Mouse (Mus musculus) liver, embryonic 13.5 days (tissue): ENCODE measurements at regions not wholly inside any gene's neighbourhood (a gene's known extent, or its start where the extent isn't known, plus 50 kb on each side); places are given as distances from the start of the nearest gene placed in this dataset.
A peak's percentile ranks its signal among the peaks of the same experiment; 100 is the strongest.

ENCODE experiments used
- ATAC-seq: fragments of 200-750 bp; cut with Nextera tagmentation; 2 replicates; pipeline ENCODE4 v1.8.0; 2017; ENCODE audit warnings: low read depth, mild to moderate bottlenecking, moderate number of reproducible peaks, moderate library complexity
- DNase-seq: peaks from one replicate; pipeline ENCODE4 v3.0.0; 2022
- H3K27ac ChIP-seq: fragments of 300-500 bp; sonication (generic); 2 replicates; pipeline ENCODE4 v1.5.1; 2015; ENCODE audit warnings: moderate library complexity, mild to moderate bottlenecking, inconsistent platforms
- H3K27me3 ChIP-seq: fragments of 300-500 bp; sonication (generic); 2 replicates; pipeline ENCODE4 v1.6.1; 2015; ENCODE audit warnings: mild to moderate bottlenecking, inconsistent platforms
- H3K36me3 ChIP-seq: fragments of 300-500 bp; sonication (generic); 2 replicates; pipeline ENCODE4 v1.6.1; 2015; ENCODE audit warnings: mild to moderate bottlenecking, inconsistent platforms
- H3K4me1 ChIP-seq: fragments of 300-500 bp; sonication (generic); replicated peaks from 2 replicates; pipeline ENCODE4 v1.6.1; 2015; ENCODE audit warnings: inconsistent platforms
- H3K4me2 ChIP-seq: fragments of 300-500 bp; sonication (generic); 2 replicates; pipeline ENCODE4 v1.6.1; 2015; ENCODE audit warnings: inconsistent platforms, mild to moderate bottlenecking, moderate library complexity
- H3K4me3 ChIP-seq: fragments of 300-500 bp; sonication (generic); replicated peaks from 2 replicates; pipeline ENCODE4 v1.5.1; 2015; ENCODE audit warnings: mild to moderate bottlenecking, inconsistent platforms
- H3K9ac ChIP-seq: fragments of 300-500 bp; sonication (generic); 2 replicates; pipeline ENCODE4 v1.6.1; 2015; ENCODE audit warnings: mild to moderate bottlenecking, inconsistent platforms
- H3K9me3 ChIP-seq: fragments of 300-500 bp; sonication (generic); replicated peaks from 2 replicates; pipeline ENCODE4 v1.6.1; 2016; ENCODE audit warnings: inconsistent platforms
- WGBS: fragments of 180-500 bp; shearing (Covaris S2); methylation state at CpG from one replicate; pipeline ENCODE4 v1.1.7; 2015; ENCODE audit not compliant: insufficient replicate concordance; 5-methylcytosine and 5-hydroxymethylcytosine counted together

DNA sequence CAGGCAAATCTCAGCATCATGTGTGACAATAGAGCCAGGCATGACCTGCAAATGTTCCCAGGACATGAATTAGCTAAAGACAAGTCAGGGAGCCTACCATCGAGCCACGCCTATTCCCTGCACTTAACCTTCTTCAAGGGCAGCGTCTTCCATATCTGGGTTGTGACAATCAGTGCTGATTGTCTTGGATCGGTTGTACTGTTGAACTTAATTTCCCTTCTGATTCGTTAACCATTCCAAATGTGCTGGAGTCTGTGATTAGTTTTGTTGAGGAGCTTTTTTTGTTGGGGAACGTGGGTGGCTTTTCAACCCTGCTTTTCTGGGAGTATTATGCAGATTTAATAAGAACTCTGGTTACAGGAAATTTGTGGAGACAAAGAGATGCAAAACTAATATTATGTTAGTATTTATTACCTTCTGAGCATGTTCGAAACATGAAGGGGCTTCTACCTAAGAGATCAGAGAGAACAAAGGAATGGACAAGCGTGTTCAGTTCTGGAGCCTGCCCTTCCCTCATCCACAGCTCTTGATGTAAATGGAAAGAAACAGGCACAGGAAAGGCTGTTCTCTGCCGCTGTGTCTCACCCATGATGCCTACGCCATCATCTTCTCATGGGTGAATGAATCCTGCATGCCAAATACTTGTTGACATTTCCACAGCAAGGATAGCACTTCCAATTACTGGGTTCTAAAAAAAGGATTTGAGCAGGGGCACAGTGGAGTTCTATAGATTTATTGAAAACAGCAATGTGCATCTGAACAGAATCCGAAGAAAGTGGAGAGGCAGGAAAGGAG is 313.4 kb upstream of the Tle4 start:
- 61% methylated on average over 11 of the region's 11 CpGs for WGBS
- no peaks in the 10 kb centered on the region for H3K27me3 ChIP-seq
- no peak overlapping the region for H3K9ac ChIP-seq
- H3K4me2 ChIP-seq, result no peak overlapping the region
- no peaks in the 10 kb centered on the region for H3K36me3 ChIP-seq
- H3K9me3 ChIP-seq, result no peaks in the 10 kb centered on the region
- H3K4me1 ChIP-seq, result no peaks in the 10 kb centered on the region
- no peak for ATAC-seq
- no peak overlapping the region for H3K27ac ChIP-seq
- H3K4me3 ChIP-seq, result no peak overlapping the region
- DNase-seq, result no peak

DNA sequence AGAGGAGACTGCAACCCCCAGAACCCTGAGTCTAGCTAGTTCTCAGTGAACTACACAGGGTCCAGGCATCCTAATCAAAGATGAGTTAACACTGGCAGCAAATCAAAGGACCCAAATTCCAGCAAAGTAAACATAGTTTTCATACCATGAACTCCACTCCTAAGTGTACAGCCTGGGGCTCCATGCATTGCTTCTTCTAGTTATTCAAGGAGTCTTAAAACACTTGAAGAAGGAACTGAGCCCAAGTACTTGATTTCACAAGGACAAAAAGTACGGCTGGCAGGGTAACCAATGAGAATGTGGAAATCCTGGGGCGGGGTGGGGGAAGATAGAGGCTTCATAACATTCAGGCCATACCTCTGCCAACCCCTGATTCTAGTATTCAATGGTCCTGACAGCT is 297.0 kb upstream of the Tle4 start:
- no peak for ATAC-seq
- no peaks in the 10 kb centered on the region for H3K36me3 ChIP-seq
- 59% methylated on average over 2 of the region's 2 CpGs for WGBS

DNA sequence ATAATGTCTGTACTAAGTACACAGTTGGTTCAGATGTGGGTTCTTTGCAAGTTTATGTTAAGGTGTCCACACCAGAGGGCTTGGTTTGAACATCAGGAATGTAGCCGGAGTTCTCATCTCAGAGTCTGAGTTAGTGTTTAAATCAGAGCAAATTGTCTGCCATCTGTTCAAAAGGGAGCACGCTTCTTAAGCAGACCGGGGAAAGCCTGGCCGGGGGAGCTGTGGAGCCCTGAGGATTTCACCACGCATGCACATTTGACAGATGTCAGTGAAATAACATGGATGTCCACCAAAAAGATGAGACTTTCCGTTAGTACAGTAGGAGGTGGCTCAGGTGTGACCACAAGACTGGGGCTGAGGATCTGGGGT is 294.5 kb upstream of the Tle4 start:
- WGBS, result 63% methylated on average over 6 of the region's 6 CpGs
- no peak overlapping the region for H3K27ac ChIP-seq
- ATAC-seq, result no peak

More for the DNA sequence above, 297.0 kb upstream of the Tle4 start:
- Histone ChIP-seq H3K27ac (no peak overlapping the region), H3K9ac (no peak overlapping the region), H3K9me3 (no peaks in the 10 kb centered on the region), H3K4me3 (no peak overlapping the region), H3K27me3 (peaks cover 19% of the 10 kb centered on the region), H3K4me1 (no peaks in the 10 kb centered on the region), H3K4me2 (no peak overlapping the region)
- DNase-seq, result no peak

DNA sequence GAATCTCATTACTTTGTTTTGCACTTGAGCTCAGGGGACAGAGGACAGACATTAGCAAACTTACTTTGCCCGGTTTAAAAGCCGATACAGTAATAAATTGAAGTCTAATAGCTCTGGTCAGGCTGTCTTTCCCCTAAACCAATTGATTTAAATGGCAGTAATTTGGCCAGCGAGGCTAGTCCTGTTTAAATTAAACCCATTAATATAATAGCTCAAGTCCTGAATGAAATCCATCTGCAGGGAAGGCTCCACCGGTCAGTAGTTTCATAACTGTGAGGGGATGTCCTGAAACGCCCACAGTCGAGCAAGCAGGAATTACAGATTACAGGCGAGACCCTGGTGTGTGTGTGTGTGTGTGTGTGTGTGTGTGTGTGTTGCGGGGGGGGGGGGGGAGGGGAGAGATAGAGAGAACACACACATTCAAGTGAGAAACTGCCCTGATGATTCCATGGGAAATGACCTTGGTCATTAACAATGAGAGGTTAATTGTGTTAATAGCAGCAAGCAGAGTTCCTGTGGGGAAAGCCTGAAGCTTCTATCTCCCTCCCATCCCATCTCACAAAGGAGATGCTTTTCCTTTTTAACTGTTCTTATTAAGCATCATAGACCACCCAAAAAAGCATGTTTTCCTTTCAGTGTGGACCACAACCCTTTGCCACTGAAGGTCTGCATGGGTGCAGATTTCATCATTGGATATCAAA is 294.0 kb upstream of the Tle4 start:
- 40% methylated on average over 7 of the region's 8 CpGs for WGBS
- no peaks in the 10 kb centered on the region for H3K36me3 ChIP-seq

More for the DNA sequence above, 294.5 kb upstream of the Tle4 start:
- no peaks in the 10 kb centered on the region for H3K36me3 ChIP-seq
- H3K9ac ChIP-seq, result no peak overlapping the region
- no peak for DNase-seq
- no peaks in the 10 kb centered on the region for H3K4me1 ChIP-seq
- H3K27me3 ChIP-seq, result peaks cover 31% of the 10 kb centered on the region
- no peaks in the 10 kb centered on the region for H3K9me3 ChIP-seq
- H3K4me2 ChIP-seq, result no peak overlapping the region
- H3K4me3 ChIP-seq, result no peak overlapping the region

DNA sequence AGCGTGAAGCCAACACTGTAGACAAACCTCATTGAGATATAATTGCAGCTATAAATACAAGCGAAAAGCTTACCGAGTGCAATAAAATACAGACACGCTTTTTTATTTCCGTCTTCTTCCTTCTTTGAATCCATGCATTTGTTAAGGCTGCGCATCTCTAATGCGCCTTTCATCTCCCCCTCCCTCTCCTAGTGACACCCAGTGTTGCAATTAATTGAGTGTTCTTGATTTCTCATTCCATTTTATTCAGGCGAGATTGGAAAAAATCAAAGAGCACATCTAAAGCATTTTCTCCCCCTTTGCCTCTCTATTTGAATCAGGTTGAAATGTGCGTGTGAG is 293.2 kb upstream of the Tle4 start:
- Histone ChIP-seq H3K4me1 (no peaks in the 10 kb centered on the region), H3K9me3 (no peaks in the 10 kb centered on the region), H3K27ac (no peak overlapping the region), H3K4me2 (peak overlapping the region; percentile 24; the same call in 1 of the 2 replicates), H3K4me3 (no peak overlapping the region), H3K9ac (no peak overlapping the region), H3K36me3 (no peaks in the 10 kb centered on the region), H3K27me3 (peaks cover 31% of the 10 kb centered on the region)
- WGBS, result 6% methylated on average over 9 of the region's 9 CpGs
- no peak for DNase-seq
- ATAC-seq, result no peak

More for the DNA sequence above, 294.0 kb upstream of the Tle4 start:
- DNase-seq (no peak), ATAC-seq (no peak)
- H3K27ac ChIP-seq, result no peak overlapping the region
- H3K4me2 ChIP-seq, result no peak overlapping the region
- no peak overlapping the region for H3K4me3 ChIP-seq
- no peak overlapping the region for H3K9ac ChIP-seq
- no peaks in the 10 kb centered on the region for H3K4me1 ChIP-seq
- H3K27me3 ChIP-seq, result peaks cover 31% of the 10 kb centered on the region
- no peaks in the 10 kb centered on the region for H3K9me3 ChIP-seq

DNA sequence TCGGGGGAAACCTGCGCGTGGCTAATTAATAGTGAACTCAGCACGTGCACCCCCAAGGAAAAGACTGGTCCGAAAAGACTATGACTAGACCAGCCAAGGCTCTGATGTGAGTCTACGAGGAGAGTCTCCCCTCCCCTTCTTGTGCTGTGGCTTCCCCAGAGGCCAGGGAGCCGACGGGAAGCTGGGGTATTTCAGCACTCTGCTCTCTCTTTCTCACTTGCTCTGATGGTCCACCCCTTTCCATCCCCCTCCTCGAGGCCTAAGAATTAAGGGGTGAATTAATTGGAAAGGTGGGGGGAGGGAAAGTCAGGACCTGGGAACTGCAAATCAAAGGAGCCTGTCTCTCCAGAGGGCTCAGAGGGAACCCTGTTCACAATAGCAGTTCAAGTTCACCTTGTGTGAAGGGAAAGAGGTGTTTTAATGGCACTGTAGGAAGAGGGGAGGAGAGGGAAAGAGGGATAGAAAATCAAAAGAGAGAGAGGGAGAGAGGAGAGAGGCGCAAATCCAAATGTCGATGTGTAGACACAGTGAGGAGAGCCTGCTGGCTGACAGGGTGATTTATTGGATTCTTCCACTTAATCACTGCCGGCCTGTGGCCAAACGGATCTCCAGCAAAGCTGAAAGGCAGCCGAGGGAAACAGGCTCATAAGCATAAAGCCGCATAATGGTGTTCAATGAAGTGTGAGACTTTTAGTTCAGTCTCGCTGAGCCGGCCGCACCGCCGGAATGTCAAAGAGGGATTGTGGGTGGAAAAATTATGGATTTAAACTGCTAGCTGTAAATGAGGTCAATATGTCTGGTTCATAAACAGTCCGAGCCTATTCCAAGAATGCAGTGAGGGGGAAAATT is 292.6 kb upstream of the Tle4 start:
- no peak for DNase-seq
- H3K9me3 ChIP-seq, result no peaks in the 10 kb centered on the region
- peaks cover 31% of the 10 kb centered on the region for H3K27me3 ChIP-seq
- no peaks in the 10 kb centered on the region for H3K36me3 ChIP-seq
- no peak overlapping the region for H3K9ac ChIP-seq
- H3K4me3 ChIP-seq, result no peak overlapping the region
- H3K4me2 ChIP-seq, result peak overlapping the region; percentile 24; the same call in 1 of the 2 replicates
- no peak for ATAC-seq
- WGBS, result 6% methylated on average over 21 of the region's 21 CpGs
- H3K4me1 ChIP-seq, result no peaks in the 10 kb centered on the region
- no peak overlapping the region for H3K27ac ChIP-seq

DNA sequence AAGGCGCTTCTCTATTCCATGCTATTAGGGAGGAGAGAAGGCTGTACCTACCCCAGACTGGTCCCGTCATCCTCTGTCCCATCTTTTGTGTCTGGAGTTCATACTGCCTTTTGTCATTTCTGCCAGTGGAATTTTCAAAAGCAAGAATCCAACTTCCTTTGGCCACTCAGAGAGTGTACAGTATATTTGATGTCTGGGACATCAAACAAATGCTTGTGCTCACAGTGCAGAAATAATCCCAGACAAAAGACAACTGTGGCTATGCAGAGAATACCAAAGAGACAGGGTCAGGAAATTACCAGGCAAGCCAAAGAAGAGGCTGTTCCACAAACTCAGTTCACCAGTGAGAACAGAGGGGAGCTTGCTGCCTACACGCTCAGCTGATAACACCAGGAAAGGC is 291.9 kb upstream of the Tle4 start:
- Histone ChIP-seq H3K9ac (no peak overlapping the region), H3K4me3 (no peak overlapping the region), H3K27me3 (peaks cover 31% of the 10 kb centered on the region), H3K4me2 (no peak overlapping the region), H3K9me3 (no peaks in the 10 kb centered on the region), H3K36me3 (no peaks in the 10 kb centered on the region), H3K27ac (no peak overlapping the region), H3K4me1 (no peaks in the 10 kb centered on the region)
- no peak for ATAC-seq
- DNase-seq, result no peak
- WGBS, result 25% methylated on average over 3 of the region's 3 CpGs

DNA sequence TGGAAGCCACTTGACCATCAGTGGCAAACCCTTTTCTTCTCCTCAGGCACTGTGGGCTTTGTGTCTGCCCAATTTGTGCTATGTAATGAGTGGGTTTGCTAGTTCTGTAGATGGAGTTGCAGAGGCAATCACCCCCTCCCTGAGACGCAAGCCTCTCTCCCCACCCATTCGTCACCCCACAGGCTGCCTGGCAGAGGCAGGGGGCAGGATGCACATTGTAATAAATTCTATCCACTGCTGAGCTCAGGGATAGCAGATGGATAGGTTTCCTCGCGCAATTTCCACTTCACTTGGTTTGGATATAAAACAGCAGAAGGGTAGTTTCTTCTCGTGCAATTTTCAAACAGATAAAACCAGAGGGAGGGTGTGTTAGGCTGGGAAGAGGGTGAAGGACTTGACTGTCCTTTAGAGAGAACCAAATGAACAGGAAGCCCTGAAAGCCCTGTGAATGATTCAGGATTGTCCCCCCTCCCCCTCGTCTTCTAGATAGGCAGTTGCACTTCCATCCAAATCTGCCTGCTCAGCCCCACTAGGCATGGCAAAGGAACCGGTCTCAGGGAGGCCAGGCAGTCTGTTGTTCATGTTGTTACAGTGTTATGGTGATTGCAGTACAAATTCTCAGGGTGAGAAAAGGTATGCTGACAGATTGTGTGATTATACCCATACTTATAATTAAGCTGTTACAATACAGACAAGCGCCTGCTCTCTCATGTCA is 286.0 kb upstream of the Tle4 start:
- no peak overlapping the region for H3K27ac ChIP-seq
- H3K4me2 ChIP-seq, result no peak overlapping the region
- no peak overlapping the region for H3K4me3 ChIP-seq
- no peak overlapping the region for H3K9ac ChIP-seq
- H3K36me3 ChIP-seq, result no peaks in the 10 kb centered on the region
- DNase-seq (no peak), ATAC-seq (no peak)
- 0 out of 2 replicates have a peak, but pooled peaks cover 2% of the 10 kb centered on the region for H3K27me3 ChIP-seq
- WGBS, result 42% methylated on average over 8 of the region's 8 CpGs
- H3K4me1 ChIP-seq, result no peaks in the 10 kb centered on the region
- no peaks in the 10 kb centered on the region for H3K9me3 ChIP-seq

DNA sequence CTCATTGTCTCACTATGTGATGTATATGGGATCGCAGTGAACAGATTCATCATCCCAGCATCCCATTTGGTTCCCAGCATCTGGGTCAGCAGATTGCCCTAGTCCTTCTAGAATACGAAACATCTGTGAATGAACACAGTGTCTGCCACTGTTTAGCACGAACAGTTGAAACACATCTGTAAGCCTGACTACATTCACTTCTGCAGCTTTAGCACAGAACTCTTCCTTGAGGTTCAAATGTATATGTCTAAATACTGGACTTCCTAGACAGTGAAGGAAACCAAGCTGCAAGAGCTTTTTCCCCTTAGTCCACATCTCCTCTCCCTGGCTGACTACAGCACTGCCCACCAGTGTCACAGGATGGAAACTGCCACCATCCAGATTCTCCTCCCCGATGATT is 283.0 kb upstream of the Tle4 start:
- Histone ChIP-seq H3K4me1 (no peaks in the 10 kb centered on the region), H3K4me3 (no peak overlapping the region), H3K4me2 (no peak overlapping the region), H3K27ac (no peak overlapping the region), H3K27me3 (no peaks in the 10 kb centered on the region), H3K36me3 (no peaks in the 10 kb centered on the region), H3K9ac (no peak overlapping the region), H3K9me3 (no peaks in the 10 kb centered on the region)
- no peak for ATAC-seq
- 62% methylated on average over 4 of the region's 4 CpGs for WGBS
- no peak for DNase-seq

DNA sequence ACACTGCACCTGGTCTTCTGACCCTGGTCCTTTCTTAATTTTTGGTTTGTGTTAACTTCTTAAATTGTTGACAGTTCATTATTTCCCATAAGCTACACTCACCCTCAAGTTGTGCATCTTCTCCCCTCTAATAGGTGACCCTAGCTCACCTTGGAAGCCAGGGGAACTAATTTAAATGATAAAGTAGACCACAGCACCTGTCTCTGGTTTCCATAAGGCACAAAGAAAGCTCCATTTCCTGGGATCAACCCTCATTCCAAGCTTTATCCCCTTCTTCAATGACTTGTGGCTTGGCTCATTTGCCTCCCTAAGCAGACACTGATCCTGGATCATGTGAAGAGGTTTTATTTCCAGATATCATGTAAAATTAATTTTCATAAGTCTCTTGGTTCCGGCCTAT is 276.1 kb upstream of the Tle4 start:
- H3K27me3 ChIP-seq, result no peaks in the 10 kb centered on the region
- no peak overlapping the region for H3K9ac ChIP-seq
- 76% methylated on average over 1 of the region's 1 CpGs for WGBS
- H3K27ac ChIP-seq, result no peak overlapping the region
- H3K4me3 ChIP-seq, result no peak overlapping the region
- ATAC-seq (no peak), DNase-seq (no peak)
- H3K9me3 ChIP-seq, result no peaks in the 10 kb centered on the region
- no peaks in the 10 kb centered on the region for H3K36me3 ChIP-seq
- H3K4me2 ChIP-seq, result no peak overlapping the region
- no peaks in the 10 kb centered on the region for H3K4me1 ChIP-seq
